Mouse (Mus musculus) CD4-positive, CD25-positive, alpha-beta regulatory T cell, adult 4 months (primary cell): ENCODE measurements around the gene Slc23a2. TPM values are rescaled to one million over a fixed set of nuclear protein-coding genes. Genes with fewer than 3 reads are reported as not detected.

Experiments used
- ATAC-seq: one replicate; pipeline ENCODE4 v1.8.0; 2017
- polyA plus RNA-seq, 2 experiments: library from polyadenylated mRNA; unstranded; fragments of 100-300 nt; shearing (Covaris generic); gene quantifications; one replicate each; pipeline ENCODE4 v1.2.1; 2017

Gene Slc23a2
- polyA plus RNA-seq, 2 experiments from 2014 or later, result 14.0 to 16.4 TPM

- ATAC-seq, result no peak
Measured at GRCm38 (mm10) chr2:132134758-132135157, 10.2 kb downstream of the Slc23a2 start.

- ATAC-seq, result no peak
Measured at GRCm38 (mm10) chr2:132133436-132133835, 11.5 kb downstream of the Slc23a2 start.

- ATAC-seq, result peak; percentile 89
Measured at GRCm38 (mm10) chr2:132131266-132131665, 13.6 kb downstream of the Slc23a2 start.

- ATAC-seq, result no peak
Measured at GRCm38 (mm10) chr2:132129980-132130379, 14.9 kb downstream of the Slc23a2 start.

- ATAC-seq, result no peak
Measured at GRCm38 (mm10) chr2:132129247-132129646, 15.7 kb downstream of the Slc23a2 start.

GRCm38 (mm10) chr2:132127904-132128303 is 17.0 kb downstream of the Slc23a2 start:
- ATAC-seq, result no peak

- no peak for ATAC-seq
Measured at GRCm38 (mm10) chr2:132126292-132126691, 18.6 kb downstream of the Slc23a2 start.

GRCm38 (mm10) chr2:132123063-132123462 is 21.8 kb downstream of the Slc23a2 start:
- ATAC-seq, result no peak

- no peak for ATAC-seq
Measured at GRCm38 (mm10) chr2:132121050-132121449, 23.9 kb downstream of the Slc23a2 start.

- no peak for ATAC-seq
Measured at GRCm38 (mm10) chr2:132118646-132119045, 26.3 kb downstream of the Slc23a2 start.

GRCm38 (mm10) chr2:132115936-132116335 is 29.0 kb downstream of the Slc23a2 start:
- ATAC-seq, result no peak

GRCm38 (mm10) chr2:132115344-132115743 is 29.6 kb downstream of the Slc23a2 start:
- ATAC-seq, result peak; percentile 36

GRCm38 (mm10) chr2:132113962-132114759 is 30.7 kb downstream of the Slc23a2 start:
- peak; percentile 71 for ATAC-seq

GRCm38 (mm10) chr2:132112319-132112718 is 32.6 kb downstream of the Slc23a2 start:
- no peak for ATAC-seq

- no peak for ATAC-seq
Measured at GRCm38 (mm10) chr2:132111905-132112304, 33.0 kb downstream of the Slc23a2 start.

- peak; percentile 62 for ATAC-seq
Measured at GRCm38 (mm10) chr2:132111266-132111665, 33.6 kb downstream of the Slc23a2 start.

- ATAC-seq, result peak; percentile 50
Measured at GRCm38 (mm10) chr2:132110702-132111101, 34.2 kb downstream of the Slc23a2 start.

- ATAC-seq, result no peak
Measured at GRCm38 (mm10) chr2:132108988-132109387, 35.9 kb downstream of the Slc23a2 start.

GRCm38 (mm10) chr2:132107611-132108010 is 37.3 kb downstream of the Slc23a2 start:
- no peak for ATAC-seq

GRCm38 (mm10) chr2:132106069-132106468 is 38.8 kb downstream of the Slc23a2 start:
- no peak for ATAC-seq

- ATAC-seq, result no peak
Measured at GRCm38 (mm10) chr2:132103265-132103664, 41.6 kb downstream of the Slc23a2 start.

- peak; percentile 95 for ATAC-seq
Measured at GRCm38 (mm10) chr2:132102505-132103130, 42.3 kb downstream of the Slc23a2 start.

- no peak for ATAC-seq
Measured at GRCm38 (mm10) chr2:132098942-132099672, 45.8 kb downstream of the Slc23a2 start.
